Mouse (Mus musculus) left cerebral cortex, adult 18-20 months (tissue): ENCODE measurements around the gene Amz1. TPM values are rescaled to one million over a fixed set of nuclear protein-coding genes. Genes with fewer than 3 reads are reported as not detected.

ENCODE experiments used
- DNase-seq, 2 experiments: peaks; one replicate each; pipeline ENCODE4 v3.0.0; 2021 to 2022; ENCODE audit warnings: low spot score in 2 of 2, mixed read lengths in 1 of 2
- total RNA-seq, 2 experiments: library from RNA; stranded (reverse); gene quantifications; 2 replicates each; pipeline ENCODE4 v1.2.3; 2021

The Amz1 gene
- total RNA-seq, 2 experiments from 2014 or later, result 17.7 to 22.3 TPM

DNA sequence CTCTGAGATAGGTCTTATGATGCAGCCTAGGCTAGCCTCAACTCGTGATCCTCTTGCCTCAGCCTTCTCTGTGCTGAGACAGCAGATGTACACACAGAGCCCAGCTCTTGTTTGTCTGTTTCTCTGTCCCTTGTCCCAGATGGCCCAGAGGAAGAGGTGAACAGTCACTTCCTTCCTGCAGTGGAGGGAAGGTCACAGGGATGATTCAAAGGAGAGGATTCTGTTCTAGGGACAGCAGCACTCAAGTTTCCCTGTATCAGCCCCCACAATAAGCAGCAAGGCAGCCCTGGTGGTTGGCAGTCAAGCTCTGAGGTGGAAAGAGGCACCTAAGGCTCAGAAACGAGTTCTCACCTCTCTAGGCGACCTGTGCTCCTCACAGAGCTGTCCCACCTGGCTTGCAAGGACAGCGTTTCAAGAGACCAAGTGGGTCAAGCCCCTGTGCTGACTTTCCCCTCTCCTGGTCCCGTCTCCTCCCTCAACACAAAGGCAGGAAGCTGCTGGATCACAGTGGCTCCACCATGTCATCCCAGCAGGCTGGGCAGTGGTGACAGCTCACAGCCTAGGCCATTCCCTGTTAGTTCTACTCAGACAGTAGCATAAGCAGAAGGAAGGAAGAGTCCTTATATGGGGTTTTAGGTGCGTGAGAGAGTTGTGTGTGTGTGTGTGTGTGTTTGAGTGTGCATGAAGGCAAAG lies 41.1 kb downstream of the Amz1 start:
- no peak for DNase-seq

DNA sequence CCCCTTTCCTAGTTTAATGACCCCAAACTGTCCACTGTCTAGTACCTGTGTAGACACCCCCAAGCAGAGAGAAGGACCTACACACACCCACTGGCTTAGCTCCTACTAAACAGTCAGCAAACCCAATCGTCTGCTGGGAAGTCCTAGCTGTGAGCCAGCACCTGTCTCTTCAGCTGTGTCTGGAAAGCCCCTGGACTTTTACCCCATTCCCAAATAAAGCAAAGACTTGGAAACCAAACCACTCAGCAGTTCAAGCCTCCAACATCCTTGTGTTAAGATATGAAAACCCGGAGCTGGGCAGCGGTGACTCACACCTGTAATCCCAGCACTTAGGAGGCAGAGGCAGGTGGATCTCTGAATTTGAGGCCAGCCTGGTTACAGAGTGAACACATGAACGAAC lies 42.6 kb downstream of the Amz1 start:
- DNase-seq, result no peak

DNA sequence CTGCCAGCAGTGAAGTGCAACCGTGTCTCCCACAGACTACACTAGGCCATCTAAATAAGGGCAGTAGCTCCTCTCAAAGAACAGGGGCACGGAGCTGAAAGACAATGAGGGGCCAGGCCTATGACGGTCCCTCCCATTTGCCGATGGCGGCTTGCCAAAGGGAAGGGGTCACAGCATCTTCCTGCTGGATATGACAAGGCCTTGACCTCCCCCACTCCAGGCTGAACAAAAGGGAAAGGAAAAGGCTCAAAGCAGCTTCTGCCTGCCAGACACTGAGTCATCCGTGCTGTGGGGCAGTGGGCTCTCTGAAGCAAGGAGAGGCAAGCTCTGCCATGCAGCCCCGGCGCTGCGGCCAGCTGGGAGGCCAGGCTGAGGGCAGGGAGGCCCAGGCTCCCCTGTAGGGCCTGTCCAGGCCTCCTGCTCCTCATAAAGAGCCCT lies 43.8 kb downstream of the Amz1 start:
- DNase-seq, result peak; percentile 48 to 55

DNA sequence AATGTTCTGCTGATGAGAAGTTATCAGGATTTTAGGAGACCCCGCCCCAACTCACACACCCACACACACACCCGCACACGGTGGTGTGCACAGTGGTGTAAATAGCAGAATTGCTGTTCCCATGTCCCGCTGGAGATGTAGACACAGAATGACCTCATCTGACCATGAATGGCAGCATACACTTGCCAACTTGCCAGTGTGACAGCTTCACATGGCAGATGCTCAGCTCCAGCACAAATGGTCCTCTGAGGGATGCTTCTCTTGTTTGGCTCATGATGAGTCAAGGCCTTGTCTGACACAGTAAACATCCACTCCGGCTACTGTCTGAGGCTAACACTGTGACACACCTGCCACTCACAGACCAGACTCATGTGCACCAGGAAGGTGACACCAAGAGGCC lies 44.4 kb downstream of the Amz1 start:
- DNase-seq, result peak; percentile 44

DNA sequence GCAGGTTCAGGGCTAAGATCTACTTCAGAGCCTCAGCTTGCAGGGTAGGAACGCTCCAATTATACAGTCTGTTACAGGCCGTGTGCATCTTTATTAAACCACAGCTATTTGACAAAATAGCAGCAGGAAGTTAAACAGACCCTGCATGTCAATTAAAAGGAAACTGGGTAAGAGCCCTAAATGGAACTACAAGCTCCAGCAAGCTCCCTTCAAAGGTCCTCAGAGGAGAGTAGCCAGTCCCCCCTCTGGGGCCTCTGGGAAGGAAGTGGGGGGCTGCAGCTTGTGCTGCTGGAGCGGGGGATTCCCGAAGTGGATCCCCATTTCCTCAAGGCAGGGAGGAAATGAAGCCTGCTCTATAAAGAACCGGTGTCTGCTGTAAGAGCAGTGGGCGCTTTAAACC lies 47.7 kb downstream of the Amz1 start:
- DNase-seq, result no peak

DNA sequence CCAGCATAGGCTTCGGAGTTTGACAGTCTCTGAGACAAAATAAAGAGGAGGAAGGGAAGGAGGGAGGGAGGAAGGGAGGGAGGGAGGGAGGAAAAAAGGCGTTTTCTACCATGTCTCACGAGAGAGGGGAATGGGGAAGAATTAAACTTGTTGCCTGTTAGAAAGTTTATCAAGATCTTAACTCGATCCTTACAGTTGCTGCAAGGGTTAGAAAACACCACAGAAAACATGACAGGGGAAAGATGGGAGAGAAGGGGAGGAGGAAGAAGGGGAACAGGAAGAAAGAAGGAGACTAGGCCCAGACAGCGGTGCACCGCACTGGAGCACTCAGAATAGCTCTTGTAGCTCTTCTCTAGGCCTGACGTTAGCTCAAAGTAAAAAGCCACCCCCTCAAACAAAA lies 48.2 kb downstream of the Amz1 start:
- no peak for DNase-seq

DNA sequence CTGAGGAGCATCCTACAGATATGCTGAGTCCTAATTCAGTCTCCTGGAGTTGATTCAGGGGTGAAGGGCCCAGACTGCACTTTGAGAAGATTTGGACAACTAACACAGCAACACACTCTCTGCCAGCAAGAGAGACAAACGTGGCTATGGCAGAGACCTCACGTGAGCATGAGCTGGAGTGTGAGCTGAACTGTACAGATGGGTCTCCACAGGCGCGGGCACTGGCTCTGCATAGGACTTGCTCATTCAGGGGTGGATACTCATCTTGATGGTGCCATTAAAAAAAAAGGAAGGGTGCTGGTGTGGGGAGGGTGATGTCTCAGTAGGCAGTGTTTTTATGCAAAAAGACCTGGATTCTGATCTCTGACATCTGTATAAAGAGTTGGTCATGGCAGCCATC lies 51.2 kb downstream of the Amz1 start:
- DNase-seq, result no peak

DNA sequence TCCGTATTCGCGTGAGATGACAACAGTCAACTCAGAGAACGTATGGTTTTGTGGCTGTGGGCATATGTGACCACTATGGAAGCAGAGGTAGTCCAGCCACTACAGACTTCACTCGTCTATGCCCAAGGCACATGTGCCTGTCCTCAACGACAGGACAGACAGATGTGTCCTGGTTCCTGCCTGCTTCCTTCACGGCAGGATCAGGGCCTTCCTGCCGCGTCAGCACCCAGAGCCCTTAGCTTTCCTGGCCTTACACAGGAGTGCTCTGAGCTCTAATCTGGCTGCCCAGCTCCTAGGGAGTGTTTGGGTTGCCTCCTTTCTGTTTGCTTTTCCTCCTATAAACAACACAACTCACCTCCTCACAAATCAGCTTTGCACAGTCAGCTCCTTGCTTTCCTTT lies 53.0 kb downstream of the Amz1 start:
- no peak for DNase-seq

DNA sequence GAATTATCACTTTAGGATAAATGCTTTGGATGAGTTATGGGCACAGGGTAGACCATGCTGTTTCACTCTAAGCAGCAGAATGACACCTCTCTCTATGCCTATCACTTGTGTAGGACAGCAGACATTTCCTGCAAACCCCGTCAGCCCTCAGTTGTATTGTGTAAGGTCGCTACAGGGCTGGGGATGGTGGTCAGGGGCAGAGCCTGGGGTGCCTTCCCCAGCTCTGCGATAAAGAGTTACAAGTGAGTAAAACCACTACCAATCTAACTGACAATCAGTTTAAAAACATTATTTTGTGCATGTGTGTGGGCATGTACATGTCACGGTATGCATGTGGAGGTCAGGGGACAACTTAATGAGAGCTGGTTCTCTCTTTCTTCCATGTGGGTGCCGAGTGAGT lies 57.2 kb downstream of the Amz1 start:
- DNase-seq, result no peak

DNA sequence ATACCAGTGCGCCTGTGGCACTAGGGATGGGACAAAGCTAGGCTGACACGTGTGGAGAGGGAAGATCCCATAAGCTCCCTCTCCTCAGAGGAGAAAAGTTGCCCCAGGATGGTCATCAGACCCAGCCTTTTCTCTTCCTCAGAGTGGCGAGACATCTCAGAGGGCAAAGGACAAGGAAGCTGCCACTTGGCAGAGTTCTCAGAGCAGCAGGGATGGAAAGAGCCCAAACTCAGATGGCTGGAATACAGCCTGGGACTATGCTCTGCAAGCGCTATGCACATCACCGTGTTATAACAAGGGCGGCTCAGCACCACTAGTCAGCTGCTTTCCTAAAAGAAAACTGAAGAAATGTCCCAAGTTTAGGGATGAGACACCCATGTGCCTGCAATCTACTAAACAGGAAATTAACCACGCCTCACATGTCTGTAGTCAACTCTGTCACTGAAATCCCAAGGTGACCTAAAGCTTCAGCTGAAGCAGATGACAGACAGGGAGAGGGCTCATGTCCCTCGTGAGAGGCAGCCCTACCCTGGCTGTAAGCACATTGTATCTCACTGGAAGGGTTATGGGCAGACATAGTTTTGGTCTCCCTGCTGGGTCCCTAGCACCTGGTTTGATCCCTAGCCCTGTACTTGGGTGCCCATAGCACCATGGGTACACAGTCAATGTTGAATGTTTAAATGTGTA lies 58.1 kb downstream of the Amz1 start:
- no peak for DNase-seq

DNA sequence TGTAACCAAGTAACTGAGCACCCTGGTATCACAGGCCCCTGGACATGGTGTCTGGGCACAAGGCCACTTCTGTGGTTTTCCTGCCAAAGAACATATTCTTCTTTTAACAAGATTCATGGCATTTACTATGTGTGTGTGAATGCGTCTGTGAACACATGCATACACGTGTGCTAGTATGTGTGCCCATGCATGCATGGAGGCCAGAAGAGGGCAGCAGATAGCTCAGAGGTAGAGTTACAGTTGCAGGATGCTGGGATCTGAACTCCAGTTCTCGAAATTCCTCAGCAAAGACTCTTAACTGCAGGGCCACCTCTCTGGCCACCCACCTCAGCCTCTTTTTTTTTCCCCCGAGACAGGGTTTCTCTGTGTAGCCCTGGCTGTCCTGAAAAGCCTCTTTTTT lies 59.6 kb downstream of the Amz1 start:
- DNase-seq, result no peak

DNA sequence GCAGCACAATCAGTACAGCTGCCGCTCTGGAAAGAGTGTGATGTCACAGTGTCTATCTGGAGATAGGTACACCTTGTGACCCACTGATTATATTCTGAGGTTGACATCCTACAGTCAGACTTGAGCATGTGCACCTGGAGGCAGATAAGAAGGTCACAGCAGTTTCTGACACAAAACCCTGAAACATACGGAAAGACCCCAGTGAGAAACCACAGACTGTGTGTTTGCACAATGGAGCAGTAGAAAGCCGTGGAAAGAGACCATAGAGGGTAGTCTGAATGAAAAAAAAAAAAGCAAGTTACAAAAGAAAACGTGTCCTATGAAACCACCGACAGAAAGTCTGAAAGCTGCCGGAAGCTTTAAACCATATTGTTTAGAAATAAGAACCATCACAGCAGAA lies 60.4 kb downstream of the Amz1 start:
- DNase-seq, result no peak

DNA sequence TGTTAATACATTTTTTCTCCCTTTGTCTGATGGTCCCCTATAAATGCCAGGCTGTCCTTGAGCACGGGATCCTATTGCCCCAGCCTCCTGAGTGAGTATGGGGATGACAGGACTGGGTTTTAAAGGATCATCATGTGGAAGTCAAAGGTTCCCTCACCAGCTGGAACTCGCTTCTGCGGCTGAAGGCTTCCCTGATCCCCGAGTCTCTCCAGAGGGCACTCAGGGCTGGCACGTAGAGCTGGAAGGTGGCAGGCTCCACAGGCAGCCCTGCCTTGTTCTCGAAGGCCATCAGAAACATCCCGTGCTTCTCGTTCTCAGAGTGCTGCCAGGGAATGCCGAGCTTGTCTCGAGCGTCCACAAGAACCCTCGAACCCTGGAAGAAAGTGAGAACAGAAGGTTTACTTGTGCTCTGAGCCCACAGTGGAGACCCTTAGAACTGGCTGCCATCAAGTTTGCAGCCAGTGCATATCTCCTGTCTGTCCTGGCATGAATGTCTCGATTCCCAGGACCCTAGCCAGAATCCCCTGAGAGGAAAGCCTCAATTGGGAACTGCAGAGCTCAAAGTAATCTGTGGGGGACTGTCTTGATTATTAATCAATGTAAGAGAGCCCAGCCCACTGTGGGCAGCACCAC lies 61.4 kb downstream of the Amz1 start:
- DNase-seq, result no peak

DNA sequence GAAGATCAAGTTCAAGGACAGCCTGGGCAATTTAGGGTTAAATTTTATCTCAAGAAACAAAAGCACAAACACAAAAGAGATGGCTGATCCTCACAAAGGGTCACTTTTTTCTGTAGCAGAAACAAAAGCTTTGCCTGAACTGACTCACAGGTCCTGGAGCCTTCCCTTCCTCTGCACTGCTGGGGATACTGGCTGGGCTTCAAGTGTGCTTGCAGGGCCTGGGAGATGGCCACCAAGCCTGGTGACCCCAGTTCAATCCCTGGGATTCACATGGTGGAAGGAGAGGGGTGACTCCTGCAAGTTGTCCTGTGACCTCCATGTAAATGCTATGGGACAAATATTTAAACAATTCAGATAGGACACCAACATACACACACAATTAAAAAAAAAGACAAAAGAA lies 65.6 kb downstream of the Amz1 start:
- DNase-seq, result no peak

DNA sequence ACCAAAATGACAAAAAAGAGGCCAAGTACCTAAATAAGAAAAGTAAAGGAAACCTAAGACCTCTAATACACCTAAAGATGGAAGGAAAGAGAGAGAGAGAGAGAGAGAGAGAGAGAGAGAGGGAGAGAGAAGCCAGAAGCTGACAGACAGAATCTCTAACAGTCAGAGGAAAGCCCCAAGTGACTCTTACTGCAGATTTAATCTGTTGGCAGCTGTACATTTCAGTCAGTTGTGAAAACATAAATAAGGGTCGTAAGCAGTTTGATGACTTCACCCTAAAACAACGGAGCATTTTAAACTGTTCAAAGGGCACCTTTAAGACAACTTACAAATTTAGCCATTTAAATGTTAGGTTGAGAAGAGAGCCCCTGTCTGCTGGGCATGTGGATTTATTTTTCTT lies 66.5 kb downstream of the Amz1 start:
- no peak for DNase-seq

DNA sequence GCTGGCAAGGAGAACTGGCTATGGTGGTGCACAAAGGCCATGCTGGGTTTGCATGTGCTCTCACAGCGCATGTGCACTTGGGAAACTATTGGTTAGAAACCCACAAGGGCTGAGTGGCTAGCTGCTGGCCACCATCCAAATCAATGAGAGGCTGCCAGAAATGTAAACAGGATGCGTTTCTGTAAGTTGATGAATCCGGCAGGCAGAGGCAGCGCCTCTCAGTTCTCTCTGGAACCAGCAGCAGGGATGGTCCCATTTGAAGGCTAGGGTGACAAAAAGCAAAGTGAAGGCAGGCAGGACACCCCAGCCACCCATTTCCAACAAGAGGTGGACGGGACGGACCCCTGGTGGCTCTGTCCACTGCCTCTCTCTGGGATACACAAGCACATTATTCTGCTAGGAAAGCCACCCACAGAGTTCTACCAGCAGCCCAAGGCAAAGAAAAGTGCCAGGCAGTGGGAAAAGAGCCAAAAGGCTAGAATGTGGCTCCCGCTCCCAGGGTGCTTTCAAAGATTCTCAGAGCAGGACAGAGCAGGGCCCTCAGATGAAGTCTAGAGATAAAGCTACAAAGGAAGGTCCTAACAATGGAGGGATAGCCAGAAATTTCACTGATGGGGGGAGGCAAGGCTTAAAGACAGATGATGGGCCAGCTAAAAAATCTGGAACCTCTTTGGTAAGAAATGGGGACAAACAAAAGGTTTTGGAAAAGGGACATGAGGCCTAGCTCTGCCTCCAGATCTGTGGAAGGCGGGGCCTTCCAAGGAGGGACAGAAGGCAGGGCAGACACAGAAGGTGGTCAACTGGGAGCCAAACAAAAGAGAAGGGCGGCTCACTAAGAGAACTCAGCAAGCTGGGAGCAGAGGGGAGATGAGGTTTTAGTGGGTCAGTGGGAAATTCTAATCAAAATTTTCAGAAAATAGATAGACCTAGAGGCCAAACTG lies 67.3 kb downstream of the Amz1 start:
- peak; percentile 54 to 61 for DNase-seq

DNA sequence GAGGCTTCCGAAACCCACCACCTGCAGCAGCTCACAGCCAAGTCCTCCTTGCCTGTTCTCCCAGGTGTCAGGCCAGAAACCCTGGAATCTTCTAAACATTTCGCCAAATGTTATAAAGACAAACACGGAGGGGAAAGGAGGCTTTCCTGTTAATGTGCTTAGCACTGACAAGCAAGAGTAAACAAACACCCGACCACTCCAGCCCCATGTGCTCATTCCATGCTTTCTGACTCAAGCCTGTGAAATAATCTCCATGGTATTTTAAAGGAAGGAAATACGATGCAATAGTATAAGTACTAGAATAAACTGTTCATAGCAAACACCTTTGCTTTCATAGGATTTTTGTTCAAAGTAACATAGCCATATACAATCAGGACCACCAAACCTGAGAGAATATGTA lies 68.3 kb downstream of the Amz1 start:
- no peak for DNase-seq

DNA sequence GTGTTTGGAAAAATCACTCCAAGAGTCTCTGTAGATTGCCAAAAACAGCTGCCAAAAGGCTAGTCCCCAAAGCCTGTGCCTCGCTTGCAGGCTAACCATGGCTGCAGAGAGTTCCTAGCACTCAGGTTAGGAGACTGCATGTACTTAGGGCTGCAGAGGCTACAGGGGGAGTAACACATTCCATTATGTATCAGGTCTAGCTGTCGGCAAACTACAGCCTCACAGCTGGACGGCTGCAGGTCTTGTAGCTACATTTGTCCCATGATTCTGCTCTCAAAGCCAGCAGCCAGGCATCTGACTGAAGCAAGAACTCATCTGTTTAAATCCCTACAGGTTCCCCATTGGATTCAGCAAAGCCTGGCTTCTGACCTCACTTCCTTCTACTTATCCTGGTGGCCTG lies 70.8 kb downstream of the Amz1 start:
- DNase-seq, result no peak

DNA sequence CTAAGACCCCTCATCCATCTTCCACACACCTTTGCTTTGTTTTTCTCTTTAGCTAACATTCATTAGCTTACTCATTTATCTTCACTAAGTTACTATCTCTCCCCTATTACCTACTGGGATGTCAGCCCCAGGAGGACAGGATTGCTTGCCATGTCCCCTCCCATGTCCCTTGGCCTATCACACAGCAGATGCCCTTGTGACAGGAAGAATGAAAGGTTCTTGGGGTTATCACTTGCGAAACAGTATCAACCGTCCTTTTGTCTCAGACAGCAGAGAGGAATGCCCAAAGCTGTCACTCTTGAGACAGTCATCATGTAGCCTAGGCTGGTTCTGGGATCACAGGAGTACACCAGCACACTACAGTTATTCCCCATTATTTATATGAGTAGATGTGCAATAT lies 71.2 kb downstream of the Amz1 start:
- no peak for DNase-seq

DNA sequence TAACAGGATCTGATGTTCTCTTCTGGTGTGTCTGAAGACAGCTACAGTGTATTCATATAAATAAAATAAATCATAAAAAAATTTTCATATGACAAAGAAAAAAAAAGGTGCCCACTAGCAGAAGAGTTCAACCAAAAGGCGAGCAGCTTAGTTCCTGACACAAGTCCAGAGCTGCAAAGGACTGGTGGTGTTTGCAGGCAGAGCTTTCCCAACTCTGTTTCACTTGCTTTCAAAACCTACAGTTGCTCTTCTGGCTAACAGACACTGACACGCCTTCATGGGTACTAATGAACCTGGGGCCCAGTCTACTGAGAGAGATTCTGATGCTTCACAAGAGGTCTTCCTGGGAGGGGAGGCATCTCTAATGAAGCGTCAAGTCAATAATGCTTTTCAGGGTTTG lies 72.1 kb downstream of the Amz1 start:
- no peak for DNase-seq

DNA sequence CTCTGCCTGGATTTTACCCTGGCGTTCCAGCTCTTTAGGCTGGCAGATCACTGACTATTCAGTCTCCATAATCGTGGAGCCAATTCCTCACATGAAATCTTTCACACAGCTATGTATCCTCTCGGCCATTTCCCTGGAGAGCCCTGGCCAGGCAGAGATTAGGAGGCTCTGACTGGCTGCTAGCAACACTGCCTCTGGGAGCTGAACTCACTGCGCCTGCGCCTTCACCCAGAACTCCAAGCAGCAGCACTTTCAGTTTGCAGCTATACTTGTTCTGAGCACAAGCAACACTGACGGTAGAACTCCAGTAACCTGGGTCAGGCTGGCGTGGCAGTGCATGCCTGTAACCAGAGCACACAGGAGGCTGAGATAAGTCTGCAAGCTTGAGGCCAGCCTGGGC lies 74.2 kb downstream of the Amz1 start:
- DNase-seq, result no peak

DNA sequence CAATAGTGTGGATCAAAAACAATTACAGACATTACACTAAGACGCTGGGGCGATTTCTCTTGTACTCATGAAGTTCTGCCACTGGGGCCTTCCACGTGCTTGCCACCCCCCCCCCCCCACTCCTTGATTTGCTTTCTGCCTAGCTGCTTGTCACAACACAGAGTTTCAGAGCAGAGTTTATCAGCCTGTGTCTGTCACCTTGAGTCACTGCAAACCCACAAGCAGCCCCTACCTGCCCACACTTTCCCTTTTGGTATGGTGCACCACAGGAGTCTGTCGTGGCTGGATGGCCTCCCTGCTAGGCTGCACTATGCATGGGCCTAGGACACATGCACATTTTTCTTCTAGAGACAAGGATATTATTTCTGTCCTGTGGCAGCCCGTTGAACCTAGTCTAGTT lies 74.8 kb downstream of the Amz1 start:
- no peak for DNase-seq
